Mouse (Mus musculus): ENCODE data around the gene Psen2.

DNA sequence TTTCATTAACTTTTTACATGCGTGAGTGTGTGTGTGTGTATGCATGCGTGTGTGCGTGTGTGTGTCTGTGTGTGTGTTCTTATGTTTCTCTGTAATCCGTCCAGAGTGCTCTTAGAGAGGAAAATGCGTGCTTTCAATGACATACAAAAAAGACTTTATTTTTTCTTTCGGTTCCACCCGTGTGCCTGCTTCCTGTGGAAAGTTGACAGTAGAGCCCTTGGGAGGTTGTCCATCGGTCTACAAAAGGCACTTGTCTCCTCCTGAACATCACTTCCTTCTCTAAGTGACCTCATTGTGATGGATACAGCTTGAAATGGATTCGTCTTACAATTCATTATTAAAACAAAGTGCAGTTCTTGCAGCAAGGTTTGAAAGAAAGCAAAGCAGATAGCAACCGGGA is 1.6 kb upstream of the Psen2 start:
- TF ChIP-seq CTCF (IDR thresholded peaks at IDR 0.05; ENCODE audit: low read depth) (no peak), EP300 (IDR thresholded peaks at IDR 0.05; ENCODE audit: low read depth) (no peak)
